Mouse (Mus musculus): ENCODE results near the gene Gpr135. TPM values are rescaled to one million over a fixed set of nuclear protein-coding genes. Genes with fewer than 3 reads are reported as not detected.

The Gpr135 gene
- polyA plus RNA-seq, 1 experiment: 9.7 TPM

DNA sequence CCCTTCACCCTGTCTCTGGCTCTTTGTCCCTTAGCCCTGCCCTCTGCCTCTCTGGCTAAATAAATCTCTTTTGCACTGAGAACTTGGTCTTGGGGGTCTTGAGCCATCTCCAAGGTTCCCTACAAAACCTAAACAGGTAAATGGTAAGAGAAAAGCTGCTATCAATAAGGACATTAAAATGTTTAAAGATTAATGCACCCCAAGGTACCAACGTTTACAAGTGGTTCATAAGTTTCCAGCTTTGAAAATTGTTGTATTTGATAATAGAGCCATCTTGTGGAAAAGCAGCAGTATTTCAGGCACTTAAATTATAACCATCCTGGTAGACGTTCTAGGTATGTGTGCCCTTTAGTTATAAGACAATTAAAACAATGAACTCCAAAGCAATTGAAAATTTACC, 23.4 kb downstream of the Gpr135 start:
- no peak for TF ChIP-seq POLR2A (IDR thresholded peaks at IDR 0.05; ENCODE audit: borderline replicate concordance, insufficient read depth, low read length)
- TF ChIP-seq CTCF (IDR thresholded peaks at IDR 0.05; ENCODE audit: borderline replicate concordance, insufficient read depth, low read depth, low read length): peak; percentile 42; the same call in 1 of the 2 replicates
- no peak for DNase-seq
- Histone ChIP-seq H3K4me3 (replicated peaks; ENCODE audit: insufficient read depth, low read depth, low read length) (no peak overlapping the region), H3K4me1 (ENCODE audit: control insufficient read depth, insufficient read depth, low read length) (no peaks in the 10 kb centered on the region), H3K27ac (ENCODE audit: insufficient read depth, low read length) (no peak overlapping the region), H3K27me3 (ENCODE audit: control insufficient read depth, insufficient read depth, low read length) (no peaks in the 10 kb centered on the region; the same call in 1 of the 2 replicates)
- 0% methylated on average over 2 of the region's 2 CpGs for WGBS

DNA sequence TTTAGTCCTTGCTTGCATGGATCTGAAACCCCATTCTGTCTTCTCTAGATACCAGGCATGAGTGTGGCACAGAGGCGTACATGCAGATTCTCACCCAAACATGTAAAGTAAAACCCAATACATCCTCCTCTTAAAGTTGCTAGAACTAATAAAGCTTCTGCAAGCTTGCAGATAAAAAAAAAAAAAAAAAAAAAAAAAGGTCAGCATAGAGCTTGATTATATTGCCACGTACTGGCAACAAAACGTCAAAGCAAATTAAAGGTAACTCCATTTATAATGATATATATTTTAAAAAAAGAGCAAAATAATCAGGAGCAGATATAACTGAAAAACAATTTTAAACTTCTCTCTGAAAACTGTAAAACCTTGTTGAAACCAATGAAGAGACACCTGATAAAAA, 29.7 kb downstream of the Gpr135 start:
- TF ChIP-seq POLR2A (IDR thresholded peaks at IDR 0.05; ENCODE audit: borderline replicate concordance, insufficient read depth, low read length): no peak
- TF ChIP-seq CTCF (IDR thresholded peaks at IDR 0.05; ENCODE audit: borderline replicate concordance, insufficient read depth, low read depth, low read length): no peak
- WGBS: 98% methylated on average over 3 of the region's 3 CpGs
- DNase-seq: no peak

DNA sequence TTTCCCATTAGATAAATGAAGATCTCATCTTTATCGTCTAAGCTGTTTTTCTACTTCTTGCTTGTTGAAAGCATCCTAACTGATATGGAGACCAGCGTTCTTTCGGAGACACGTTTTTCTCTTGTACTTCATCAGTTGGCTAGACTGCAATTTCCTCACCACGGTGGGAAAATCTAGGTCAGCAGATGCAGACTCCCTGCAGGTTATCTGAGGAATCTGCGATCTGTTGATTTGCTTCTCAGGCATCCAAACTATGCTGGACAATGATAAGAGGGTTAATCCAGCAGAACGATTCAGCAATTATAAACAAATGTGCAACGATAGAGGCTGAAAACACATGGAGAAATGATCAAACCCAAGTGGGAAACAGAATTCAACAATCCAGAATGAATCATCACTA, 31.4 kb downstream of the Gpr135 start:
- H3K4me1 ChIP-seq (ENCODE audit: control insufficient read depth, insufficient read depth, low read length): no peaks in the 10 kb centered on the region
- 21% methylated on average over 8 of the region's 8 CpGs for WGBS
- no peaks in the 10 kb centered on the region for H3K27me3 ChIP-seq (ENCODE audit: control insufficient read depth, insufficient read depth, low read length)
- no peak for DNase-seq
- no peak for TF ChIP-seq CTCF (IDR thresholded peaks at IDR 0.05; ENCODE audit: borderline replicate concordance, insufficient read depth, low read depth, low read length)
- TF ChIP-seq POLR2A (IDR thresholded peaks at IDR 0.05; ENCODE audit: borderline replicate concordance, insufficient read depth, low read length): no peak
- H3K4me3 ChIP-seq (replicated peaks; ENCODE audit: insufficient read depth, low read depth, low read length): no peak overlapping the region
- no peak overlapping the region for H3K27ac ChIP-seq (ENCODE audit: insufficient read depth, low read length)

More for the DNA sequence above, 29.7 kb downstream of the Gpr135 start:
- Histone ChIP-seq H3K27ac (ENCODE audit: insufficient read depth, low read length) (no peak overlapping the region), H3K4me1 (ENCODE audit: control insufficient read depth, insufficient read depth, low read length) (no peaks in the 10 kb centered on the region), H3K27me3 (ENCODE audit: control insufficient read depth, insufficient read depth, low read length) (no peaks in the 10 kb centered on the region; the same call in 1 of the 2 replicates), H3K4me3 (replicated peaks; ENCODE audit: insufficient read depth, low read depth, low read length) (no peak overlapping the region)

DNA sequence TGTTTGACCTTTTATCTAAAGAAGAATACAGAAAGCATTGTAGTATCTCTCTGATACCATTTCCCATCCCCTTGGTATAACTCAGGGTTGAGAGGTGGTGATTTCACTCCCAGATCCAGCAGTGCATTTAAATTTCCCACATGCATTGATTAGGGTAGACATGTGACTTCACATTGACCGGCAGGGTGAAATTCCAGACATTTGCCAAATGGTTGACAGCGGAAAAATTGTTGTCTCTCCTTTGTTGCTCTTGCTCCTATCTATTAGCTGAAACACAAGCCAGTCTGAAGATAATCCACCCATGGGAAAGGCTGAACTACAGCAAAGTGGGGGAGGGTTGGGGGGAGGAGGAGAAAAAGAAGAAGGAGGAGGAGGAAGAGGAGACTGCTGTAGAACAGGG, 32.1 kb downstream of the Gpr135 start:
- Histone ChIP-seq H3K4me1 (ENCODE audit: control insufficient read depth, insufficient read depth, low read length) (no peaks in the 10 kb centered on the region), H3K27ac (ENCODE audit: insufficient read depth, low read length) (no peak overlapping the region), H3K4me3 (replicated peaks; ENCODE audit: insufficient read depth, low read depth, low read length) (no peak overlapping the region), H3K27me3 (ENCODE audit: control insufficient read depth, insufficient read depth, low read length) (no peaks in the 10 kb centered on the region)
- DNase-seq: no peak
- 48% methylated on average over 2 of the region's 2 CpGs for WGBS
- no peak for TF ChIP-seq CTCF (IDR thresholded peaks at IDR 0.05; ENCODE audit: borderline replicate concordance, insufficient read depth, low read depth, low read length)
- TF ChIP-seq POLR2A (IDR thresholded peaks at IDR 0.05; ENCODE audit: borderline replicate concordance, insufficient read depth, low read length): no peak

DNA sequence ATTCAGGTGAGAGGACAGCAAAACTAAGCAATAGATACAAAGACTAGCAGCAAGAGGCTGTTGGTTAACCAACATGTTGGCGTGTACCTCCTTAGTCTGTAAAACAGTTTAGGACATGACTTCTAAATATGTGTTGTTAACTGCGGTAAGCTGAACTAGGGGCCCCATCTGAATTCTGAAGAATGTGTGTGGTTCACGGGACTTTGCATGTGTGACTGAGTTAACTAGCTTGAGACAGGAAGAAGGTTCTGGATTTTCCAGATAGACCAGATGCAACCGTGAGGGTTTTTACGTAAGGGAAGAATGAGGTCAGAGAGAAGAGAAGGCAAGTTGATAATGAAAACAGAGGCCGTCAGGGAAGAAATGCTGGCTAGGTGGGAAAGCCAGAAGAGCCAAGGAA, 33.9 kb downstream of the Gpr135 start:
- H3K27me3 ChIP-seq (ENCODE audit: control insufficient read depth, insufficient read depth, low read length): no peaks in the 10 kb centered on the region
- TF ChIP-seq CTCF (IDR thresholded peaks at IDR 0.05; ENCODE audit: borderline replicate concordance, insufficient read depth, low read depth, low read length) (no peak), POLR2A (IDR thresholded peaks at IDR 0.05; ENCODE audit: borderline replicate concordance, insufficient read depth, low read length) (no peak)
- no peak overlapping the region for H3K4me3 ChIP-seq (replicated peaks; ENCODE audit: insufficient read depth, low read depth, low read length)
- H3K4me1 ChIP-seq (ENCODE audit: control insufficient read depth, insufficient read depth, low read length): no peaks in the 10 kb centered on the region
- no peak overlapping the region for H3K27ac ChIP-seq (ENCODE audit: insufficient read depth, low read length)
- DNase-seq: no peak
- WGBS: 91% methylated on average over 6 of the region's 6 CpGs

DNA sequence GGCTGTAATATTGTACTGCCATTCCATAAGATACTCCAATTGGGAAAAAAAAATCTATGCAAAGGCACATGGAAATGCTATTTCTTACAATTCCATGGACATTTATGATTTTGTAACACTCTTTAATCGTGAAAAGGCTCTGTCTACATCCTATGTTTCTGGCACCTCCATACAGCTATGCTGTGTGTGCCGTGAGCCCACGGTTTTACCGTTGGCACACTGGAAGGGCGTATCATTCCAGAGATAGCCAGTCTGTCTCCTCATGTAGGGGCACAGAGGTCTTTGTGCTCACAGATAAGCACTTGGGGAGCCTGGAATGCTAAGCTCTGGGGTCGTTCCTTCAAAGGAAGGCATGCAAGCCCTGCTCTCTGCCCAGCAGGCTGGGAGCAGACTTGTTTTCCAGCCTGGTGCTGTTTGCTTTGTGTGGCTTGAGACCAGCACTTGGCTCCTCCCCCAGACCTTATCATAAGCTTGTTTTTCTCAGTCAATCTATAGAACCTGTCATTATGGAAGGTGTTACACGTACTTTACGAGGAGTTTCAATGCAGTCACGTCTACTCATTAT, 34.7 kb downstream of the Gpr135 start:
- DNase-seq: no peak
- no peaks in the 10 kb centered on the region for H3K4me1 ChIP-seq (ENCODE audit: control insufficient read depth, insufficient read depth, low read length)
- H3K4me3 ChIP-seq (replicated peaks; ENCODE audit: insufficient read depth, low read depth, low read length): no peak overlapping the region
- H3K27me3 ChIP-seq (ENCODE audit: control insufficient read depth, insufficient read depth, low read length): no peaks in the 10 kb centered on the region
- no peak for TF ChIP-seq CTCF (IDR thresholded peaks at IDR 0.05; ENCODE audit: borderline replicate concordance, insufficient read depth, low read depth, low read length)
- no peak overlapping the region for H3K27ac ChIP-seq (ENCODE audit: insufficient read depth, low read length)
- WGBS: 78% methylated on average over 9 of the region's 9 CpGs

DNA sequence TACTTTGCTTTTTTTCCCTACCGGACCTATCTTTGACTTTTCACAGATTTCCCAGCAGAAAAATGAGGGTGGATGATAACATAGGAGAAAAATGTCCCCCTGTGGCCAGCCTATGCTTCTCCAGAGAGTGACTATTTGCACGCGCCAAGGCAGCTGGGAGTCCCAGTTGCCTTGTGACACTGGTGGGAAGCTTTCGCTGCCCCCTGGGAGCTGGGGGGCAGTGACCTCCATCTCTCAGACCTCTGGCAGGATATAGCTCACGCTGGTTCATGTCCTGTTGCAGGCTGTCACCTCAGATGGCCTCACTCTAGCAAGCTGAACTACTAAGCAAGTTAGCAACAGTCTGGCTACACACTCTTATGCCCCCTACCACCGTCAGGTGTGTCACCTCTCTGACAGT, 39.1 kb downstream of the Gpr135 start:
- no peak for DNase-seq
- H3K4me3 ChIP-seq (replicated peaks; ENCODE audit: insufficient read depth, low read depth, low read length): no peak overlapping the region
- WGBS: 77% methylated on average over 6 of the region's 6 CpGs
- TF ChIP-seq CTCF (IDR thresholded peaks at IDR 0.05; ENCODE audit: borderline replicate concordance, insufficient read depth, low read depth, low read length) (no peak), POLR2A (IDR thresholded peaks at IDR 0.05; ENCODE audit: borderline replicate concordance, insufficient read depth, low read length) (no peak)
- H3K27me3 ChIP-seq (ENCODE audit: control insufficient read depth, insufficient read depth, low read length): no peaks in the 10 kb centered on the region
- no peaks in the 10 kb centered on the region for H3K4me1 ChIP-seq (ENCODE audit: control insufficient read depth, insufficient read depth, low read length)
- no peak overlapping the region for H3K27ac ChIP-seq (ENCODE audit: insufficient read depth, low read length)

DNA sequence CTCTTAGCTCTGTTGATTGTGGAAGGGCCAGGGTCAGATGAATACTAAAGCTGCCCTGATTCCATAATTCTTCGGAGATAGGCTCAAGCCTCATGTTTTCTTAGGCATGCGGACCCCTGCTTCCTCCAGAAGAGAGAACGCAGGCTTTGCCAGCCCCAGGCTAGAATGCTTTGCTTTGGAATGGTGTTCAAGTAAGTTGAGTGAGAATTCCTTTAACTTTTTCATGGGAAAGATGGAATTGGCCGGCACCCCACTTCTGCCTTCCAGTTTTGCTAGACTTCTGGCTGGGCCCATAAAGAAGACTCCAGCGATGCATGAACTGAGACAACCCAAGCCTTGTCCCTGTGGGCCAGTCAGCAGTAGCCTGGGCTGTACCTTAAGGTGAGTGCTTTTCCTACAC, 39.8 kb downstream of the Gpr135 start:
- Histone ChIP-seq H3K4me1 (ENCODE audit: control insufficient read depth, insufficient read depth, low read length) (no peaks in the 10 kb centered on the region), H3K4me3 (replicated peaks; ENCODE audit: insufficient read depth, low read depth, low read length) (no peak overlapping the region), H3K27ac (ENCODE audit: insufficient read depth, low read length) (no peak overlapping the region), H3K27me3 (ENCODE audit: control insufficient read depth, insufficient read depth, low read length) (no peaks in the 10 kb centered on the region)
- DNase-seq: no peak
- TF ChIP-seq POLR2A (IDR thresholded peaks at IDR 0.05; ENCODE audit: borderline replicate concordance, insufficient read depth, low read length): no peak
- no peak for TF ChIP-seq CTCF (IDR thresholded peaks at IDR 0.05; ENCODE audit: borderline replicate concordance, insufficient read depth, low read depth, low read length)
- WGBS: 70% methylated on average over 5 of the region's 5 CpGs

Data from cerebellum, adult 2 months (tissue).